Mouse (Mus musculus) left cerebral cortex, adult 2 months (tissue): ENCODE results near the gene Sik3. TPM values are rescaled to one million over a fixed set of nuclear protein-coding genes. Genes with fewer than 3 reads are reported as not detected.

ENCODE experiments used
- DNase-seq, 2 experiments: peaks; one replicate each; pipeline ENCODE4 v3.0.0; 2021 to 2022; ENCODE audit warnings: low spot score in 2 of 2, mixed read lengths in 1 of 2; ENCODE audit errors: extremely low spot score in 1 of 2
- H3K27ac ChIP-seq: fragments of 200-600 bp; 2 replicates; pipeline ENCODE4 v1.8.1; 2022
- H3K4me3 ChIP-seq: fragments of 200-600 bp; 2 replicates; pipeline ENCODE4 v1.8.1; 2022
- CTCF ChIP-seq: fragments of 200-600 bp; IDR thresholded peaks from 2 replicates; pipeline ENCODE4 v1.8.1; 2022; ENCODE audit warnings: antibody characterized with exemption, mild to moderate bottlenecking, moderate library complexity
- intact Hi-C: fragments of 180-260 bp; cut with DNase I; formaldehyde crosslinking; loops from one replicate; pipeline ENCODE4 v1.15.1; 2025
- total RNA-seq, 2 experiments: library from RNA; stranded (reverse); gene quantifications; 2 replicates each; pipeline ENCODE4 v1.2.3; 2021

The Sik3 gene
- total RNA-seq, 2 experiments from 2014 or later, result 122 to 127 TPM

DNA sequence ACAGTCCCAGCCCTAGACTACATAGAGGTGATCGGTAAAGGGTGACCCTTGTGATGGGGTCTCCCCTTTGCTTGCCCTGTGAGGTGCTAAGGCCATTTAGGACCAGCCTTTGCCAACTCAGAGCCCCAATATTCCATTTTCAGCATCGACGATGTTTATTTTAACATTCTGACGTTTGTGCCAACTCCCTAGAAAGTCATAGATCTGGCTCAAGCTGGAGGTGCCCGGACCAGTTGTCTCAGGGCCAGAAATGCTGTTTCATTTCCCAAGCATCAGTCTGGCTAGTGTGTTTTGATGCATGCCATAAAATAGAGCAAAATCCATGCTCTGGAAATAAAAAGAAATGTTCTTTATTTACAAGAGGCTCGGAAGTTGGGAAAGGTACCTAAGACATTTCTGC, 5.7 kb downstream of the Sik3 start:
- DNase-seq, result no peak
- intact Hi-C loops, result no loop called here
- H3K27ac ChIP-seq, result no peak overlapping the region
- no peak for TF ChIP-seq CTCF
- no peak overlapping the region for H3K4me3 ChIP-seq

DNA sequence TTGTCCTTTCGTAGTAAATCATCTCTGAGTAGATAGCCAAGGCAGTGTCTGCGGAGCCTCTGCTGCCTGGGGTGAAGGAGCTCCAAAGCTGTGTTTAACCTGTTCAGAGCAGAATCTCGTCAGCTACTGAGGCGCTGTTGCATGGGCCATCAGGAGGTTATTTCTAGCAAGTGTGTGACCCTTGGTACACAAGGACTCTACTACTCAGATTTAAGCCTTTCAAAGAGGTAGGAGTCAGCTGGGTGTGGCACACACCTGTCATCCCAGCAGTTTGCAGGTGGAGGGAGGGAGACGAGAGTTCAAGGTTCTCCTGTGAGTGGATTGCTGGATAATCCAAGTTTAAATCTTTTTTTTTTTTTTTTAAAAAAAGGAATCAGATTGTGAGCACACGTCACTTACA, 7.4 kb downstream of the Sik3 start:
- no peak for DNase-seq
- H3K4me3 ChIP-seq, result no peak overlapping the region
- intact Hi-C loops, result no loop called here
- TF ChIP-seq CTCF, result no peak
- H3K27ac ChIP-seq, result no peak overlapping the region

DNA sequence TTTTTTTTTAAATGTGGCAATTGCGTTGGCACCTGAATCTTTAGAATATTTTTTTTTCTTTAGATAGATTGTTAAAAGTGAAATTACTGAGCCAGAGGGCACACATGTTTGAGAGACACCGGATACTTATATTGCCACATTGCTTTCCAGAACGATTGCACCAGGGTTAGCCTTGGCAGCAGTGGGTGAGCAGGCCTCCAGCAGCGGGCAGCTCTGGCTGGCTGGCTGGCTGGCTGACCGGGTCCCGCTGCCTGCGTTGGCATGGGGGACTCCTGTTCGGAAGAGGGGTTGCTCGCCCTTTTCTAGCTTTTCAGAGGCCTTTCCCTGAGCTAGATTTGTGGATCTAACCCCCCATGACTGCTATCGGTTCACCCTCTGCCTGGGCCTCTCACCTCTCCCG, 11.0 kb downstream of the Sik3 start:
- peak overlapping the region; percentile 7; the same call in 1 of the 2 replicates for H3K27ac ChIP-seq
- H3K4me3 ChIP-seq, result no peak overlapping the region
- no peak for DNase-seq
- TF ChIP-seq CTCF, result no peak
- intact Hi-C loops, result no loop called here

DNA sequence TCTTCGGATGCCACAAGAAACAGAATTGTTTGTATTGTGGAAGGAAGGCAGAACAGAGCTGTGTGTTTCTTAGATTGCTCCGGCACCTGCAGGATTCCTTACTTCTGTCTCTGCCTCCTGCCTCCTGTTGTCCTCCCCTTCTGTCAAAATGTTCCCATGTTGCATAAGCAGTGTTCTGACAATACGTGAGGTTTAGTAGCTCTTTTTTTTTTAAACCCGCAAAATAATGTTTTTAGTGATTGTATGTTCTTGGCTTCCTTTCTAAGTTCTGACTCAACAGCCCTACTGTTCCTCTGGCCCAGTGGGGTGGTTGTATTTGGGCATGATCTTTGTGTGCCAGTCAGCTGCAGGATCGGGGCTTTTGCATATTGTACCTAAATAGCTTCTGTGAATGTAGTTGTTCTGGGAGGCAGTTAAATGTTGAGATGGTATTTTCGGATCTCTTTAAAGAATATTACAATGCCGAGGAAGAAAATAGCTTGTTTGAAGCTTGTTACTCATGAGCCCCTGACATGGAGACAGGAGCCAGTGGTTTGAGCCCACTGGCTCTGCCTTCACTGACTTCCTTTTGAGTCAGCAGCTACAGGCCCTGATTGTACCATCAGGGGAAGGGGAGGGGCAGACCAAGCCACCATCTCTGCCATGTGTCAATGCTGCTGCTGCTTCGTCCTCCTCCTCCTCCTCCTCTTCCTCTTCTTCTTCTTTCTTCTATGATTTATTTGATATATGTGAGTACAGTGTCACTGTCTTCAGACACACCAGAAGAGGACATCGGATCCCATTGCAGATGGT, 13.6 kb downstream of the Sik3 start:
- H3K4me3 ChIP-seq, result no peak overlapping the region
- no peak for TF ChIP-seq CTCF
- H3K27ac ChIP-seq, result peak overlapping the region; percentile 70
- DNase-seq, result no peak
- intact Hi-C loops, result loop anchor here (2.0 kb wide), 1 partner anchor 57 kb away; no protein-coding TSS in a partner anchor

DNA sequence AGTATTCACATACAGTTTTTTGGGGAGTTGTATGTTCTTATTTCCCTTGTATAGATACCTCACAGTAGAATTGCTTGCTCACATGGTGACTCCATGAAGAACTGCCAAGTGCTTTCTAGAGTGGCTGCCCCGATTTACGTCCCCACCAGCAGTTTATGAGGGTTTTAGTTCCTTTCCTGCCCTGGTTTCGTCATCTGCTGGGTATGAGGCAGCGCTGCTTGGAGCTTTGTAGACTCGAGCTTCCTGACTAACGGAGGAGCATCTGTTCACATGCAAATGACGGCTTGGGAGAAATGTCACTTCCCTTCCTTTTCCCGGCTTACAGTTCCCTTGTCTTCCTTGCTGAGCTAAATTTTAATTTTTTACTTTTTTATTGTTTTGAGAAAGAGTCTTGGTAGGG, 15.4 kb downstream of the Sik3 start:
- no peak for DNase-seq

DNA sequence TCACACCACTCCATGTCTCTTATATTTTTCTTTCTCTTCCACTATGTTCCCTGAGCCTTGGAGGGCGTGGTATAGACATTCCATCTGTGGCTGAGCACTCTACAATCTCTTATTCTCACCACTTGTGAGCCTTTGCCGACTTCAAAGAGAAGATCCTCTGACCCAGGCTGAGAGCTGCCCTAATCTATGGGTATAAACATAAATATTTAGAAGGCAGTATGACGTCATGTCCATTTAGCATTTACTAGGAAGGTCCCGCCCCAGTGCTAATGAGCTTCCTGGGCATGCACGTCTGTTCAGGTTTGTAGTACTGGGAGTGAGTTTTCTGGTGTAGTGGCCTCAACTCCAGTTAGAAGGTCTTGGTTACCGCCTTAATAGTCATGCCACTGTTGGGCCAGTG, 16.9 kb downstream of the Sik3 start:
- no peak for DNase-seq
- no peak for TF ChIP-seq CTCF
- intact Hi-C loops, result no loop called here
- no peak overlapping the region for H3K4me3 ChIP-seq
- no peak overlapping the region for H3K27ac ChIP-seq

More for the DNA sequence above, 15.4 kb downstream of the Sik3 start:
- peak overlapping the region; percentile 18; the same call in 1 of the 2 replicates for H3K27ac ChIP-seq
- TF ChIP-seq CTCF, result no peak
- H3K4me3 ChIP-seq, result no peak overlapping the region
- intact Hi-C loops, result loop anchor here (2.0 kb wide), 1 partner anchor 55 kb away; no protein-coding TSS in a partner anchor

DNA sequence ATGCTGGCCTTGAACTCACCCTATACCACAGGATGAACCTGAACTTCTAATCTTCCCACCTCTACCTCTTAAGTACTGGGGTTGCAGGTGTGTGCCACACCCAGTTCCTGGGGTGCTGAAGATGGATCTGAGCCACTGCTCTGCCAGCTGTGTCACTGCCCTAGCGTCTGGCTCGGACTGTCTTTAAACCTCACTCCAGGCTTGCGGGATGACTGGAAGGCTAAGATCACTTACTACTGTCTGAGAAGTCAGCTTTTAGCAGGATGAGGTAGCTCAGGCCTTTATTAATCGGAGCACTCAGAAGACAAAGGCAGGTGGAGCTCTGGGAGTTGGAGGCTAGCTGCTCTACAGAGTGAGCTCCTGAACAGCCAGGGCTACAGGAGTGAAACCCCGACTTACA, 17.6 kb downstream of the Sik3 start:
- DNase-seq, result no peak
- Histone ChIP-seq H3K27ac (no peak overlapping the region), H3K4me3 (no peak overlapping the region)
- intact Hi-C loops, result no loop called here
- no peak for TF ChIP-seq CTCF

DNA sequence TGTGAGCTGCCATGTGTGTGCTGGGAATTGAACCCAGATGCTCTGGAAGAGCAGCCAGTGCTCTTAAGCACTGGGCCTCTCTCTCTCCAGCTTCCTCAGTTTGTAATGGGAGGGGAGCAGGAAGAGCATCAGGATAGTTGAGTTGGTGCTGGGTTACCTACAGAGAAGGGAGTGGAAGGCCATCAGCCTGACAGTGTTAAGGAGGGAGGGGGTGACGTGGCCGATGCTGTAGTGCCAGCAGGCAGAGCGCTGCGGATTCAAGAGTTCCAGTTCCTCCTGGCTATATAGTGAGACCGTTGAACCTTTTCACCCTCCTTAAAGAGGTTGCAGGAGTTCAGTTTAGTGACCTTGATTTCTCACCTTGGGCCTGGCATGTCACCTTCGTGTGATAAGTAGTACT, 18.3 kb downstream of the Sik3 start:
- no peak overlapping the region for H3K27ac ChIP-seq
- DNase-seq, result no peak
- no peak for TF ChIP-seq CTCF
- H3K4me3 ChIP-seq, result no peak overlapping the region
- intact Hi-C loops, result no loop called here

DNA sequence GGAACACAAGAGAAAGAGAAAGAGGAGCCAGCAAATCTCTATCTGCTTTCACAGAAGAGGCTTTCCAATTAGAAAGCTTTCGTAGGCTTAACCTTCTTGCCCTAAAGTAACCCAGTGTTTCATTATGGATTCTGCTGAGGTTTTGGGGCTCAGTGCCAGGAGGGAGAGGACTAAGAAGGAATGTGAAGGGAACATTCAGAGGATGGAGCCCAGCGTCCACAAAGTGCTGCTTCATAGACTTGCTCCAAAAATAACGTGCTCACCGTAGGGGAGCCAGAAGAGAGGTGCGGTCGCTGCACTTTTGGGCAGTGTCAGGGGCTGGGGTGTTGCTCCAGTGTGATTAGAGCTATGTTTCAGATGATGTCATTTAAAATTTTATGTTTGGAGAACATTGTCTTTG, 19.6 kb downstream of the Sik3 start:
- no peak overlapping the region for H3K4me3 ChIP-seq
- TF ChIP-seq CTCF, result no peak
- peak overlapping the region; percentile 47; the same call in 1 of the 2 replicates for H3K27ac ChIP-seq
- peak in 1 of 2 experiments; percentile 31 for DNase-seq
- intact Hi-C loops, result no loop called here

DNA sequence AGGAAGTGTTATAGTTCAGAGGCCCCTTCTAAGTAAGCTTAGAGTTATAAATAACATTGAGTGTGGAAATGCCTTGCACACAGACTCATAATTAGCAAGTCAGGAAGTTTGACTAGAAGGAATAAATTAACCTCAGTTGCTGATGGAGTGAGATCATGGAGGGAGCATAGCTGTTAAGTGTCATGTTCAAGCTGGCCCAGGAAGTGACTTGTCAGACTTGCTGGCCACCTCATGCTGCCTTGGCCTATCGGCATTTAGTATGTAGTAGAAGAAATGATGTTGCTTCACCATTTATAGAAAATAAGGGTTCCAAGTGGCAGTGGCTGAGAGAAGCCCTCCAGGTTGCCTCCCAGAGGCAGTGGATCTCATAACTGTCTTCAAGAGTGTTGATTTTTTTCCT, 20.4 kb downstream of the Sik3 start:
- TF ChIP-seq CTCF, result no peak
- intact Hi-C loops, result no loop called here
- H3K27ac ChIP-seq, result no peak overlapping the region
- H3K4me3 ChIP-seq, result no peak overlapping the region
- DNase-seq, result no peak

DNA sequence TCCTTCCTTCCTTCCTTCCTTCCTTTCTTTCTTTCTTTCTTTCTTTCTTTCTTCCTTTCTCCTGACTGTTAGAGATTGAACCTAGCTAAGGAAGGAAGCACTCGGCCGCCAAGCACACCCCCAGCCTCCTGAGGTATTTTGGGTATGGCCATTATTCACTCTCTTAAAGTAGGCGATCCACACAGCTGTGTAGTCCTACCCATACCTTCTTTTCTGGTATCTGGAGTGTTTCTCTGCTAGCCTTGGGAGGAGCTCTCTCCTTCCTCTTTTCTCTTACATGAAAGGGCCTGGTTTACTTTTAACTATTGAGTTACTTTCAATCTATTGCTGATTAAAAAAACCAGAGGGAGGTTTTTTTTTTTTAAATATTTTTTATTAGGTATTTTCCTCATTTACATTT, 21.2 kb downstream of the Sik3 start:
- intact Hi-C loops, result no loop called here
- DNase-seq, result no peak

DNA sequence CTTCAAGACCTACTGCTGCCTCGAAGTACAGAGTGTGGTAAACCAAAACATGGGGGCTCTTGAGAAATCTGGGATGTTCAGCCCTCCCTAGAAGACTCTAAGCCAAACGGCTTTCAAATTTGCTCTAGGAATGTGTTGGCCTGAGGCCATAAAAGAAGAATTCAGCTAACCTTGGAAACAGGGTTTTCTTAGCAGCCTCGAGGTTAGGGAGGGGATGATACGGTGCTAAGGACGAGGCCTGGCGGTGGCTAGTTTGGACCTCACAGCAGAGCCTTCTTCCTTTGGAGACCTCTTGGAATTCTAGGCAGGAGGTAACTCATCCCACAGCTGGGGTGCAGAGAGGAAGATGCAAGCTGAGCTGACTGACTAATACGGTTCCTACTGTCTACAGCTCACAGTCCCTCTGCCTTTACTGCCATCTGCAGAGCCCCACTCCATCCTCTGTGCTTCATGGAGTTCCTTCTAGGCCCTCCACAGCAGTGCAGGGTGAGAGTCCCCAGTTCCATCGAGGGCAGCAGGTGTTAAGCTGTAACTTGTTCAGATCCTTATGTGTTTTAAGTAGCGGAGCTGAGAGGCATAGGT, 22.8 kb downstream of the Sik3 start:
- no peak for TF ChIP-seq CTCF
- intact Hi-C loops, result no loop called here
- no peak overlapping the region for H3K27ac ChIP-seq
- no peak overlapping the region for H3K4me3 ChIP-seq
- no peak for DNase-seq

More for the DNA sequence above, 21.2 kb downstream of the Sik3 start:
- Histone ChIP-seq H3K27ac (no peak overlapping the region), H3K4me3 (no peak overlapping the region)
- no peak for TF ChIP-seq CTCF

DNA sequence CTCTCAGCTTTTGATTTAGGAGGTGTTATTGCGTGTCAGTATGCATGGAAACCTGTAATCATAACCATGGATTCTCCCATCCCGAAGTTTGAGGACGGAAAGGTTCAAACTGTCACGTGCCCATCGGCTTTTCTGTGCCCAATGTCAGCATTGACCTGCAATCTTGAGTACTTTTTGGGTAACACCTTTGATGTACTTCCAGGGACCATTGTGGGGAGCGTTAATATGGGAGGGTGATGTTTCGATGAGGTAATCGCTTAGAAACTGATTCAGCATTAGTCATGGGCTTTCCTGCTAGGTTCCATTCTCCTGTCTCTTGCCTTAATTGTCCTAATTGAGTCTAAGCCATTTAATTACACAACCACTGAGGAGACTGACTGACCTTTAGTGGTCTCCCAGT, 24.3 kb downstream of the Sik3 start:
- intact Hi-C loops, result no loop called here
- TF ChIP-seq CTCF, result no peak
- Histone ChIP-seq H3K27ac (no peak overlapping the region), H3K4me3 (no peak overlapping the region)
- no peak for DNase-seq
